In the genomic region with DNA sequence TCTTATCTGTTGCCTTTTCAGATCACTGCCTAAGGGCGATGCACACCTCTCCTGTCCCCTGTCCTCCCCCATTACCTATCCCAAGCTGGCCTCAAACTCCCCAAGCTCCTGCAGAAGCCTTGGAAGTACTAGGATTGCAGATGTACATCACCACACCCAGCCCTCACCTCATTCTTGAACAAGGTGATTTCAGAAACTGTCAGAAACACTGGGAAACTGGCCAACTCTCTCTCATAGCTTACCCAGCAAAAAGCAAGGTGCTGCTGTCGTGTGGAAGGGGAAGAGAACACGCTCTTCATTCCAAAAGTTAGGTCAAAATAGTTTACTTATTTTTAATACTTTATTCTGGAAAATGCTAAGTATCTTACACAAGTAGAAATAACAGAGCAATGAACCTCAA, we compare ENCODE assay signal across 25 mouse cellular contexts.
DNase-seq lines count a peak whose midpoint lies in the region; ATAC-seq and TF ChIP-seq lines count a peak whose summit lies in the region.
"Had no signal": no experiment of that assay in that cellular context is flagged by ENCODE, and none has a peak within 500 bp of the region (broad histone marks: within the 10 kb centered on the region; RNA-seq: fewer than 3 reads in every experiment).

No protein-coding gene starts in this region.

- no peaks in the 10 kb centered on the region for H3K36me3 ChIP-seq in stomach, embryonic 15.5 days
- H3K36me3 ChIP-seq in stomach, postnatal 0 days (ENCODE audit: control insufficient read depth, insufficient read depth, low read length) = no peaks in the 10 kb centered on the region
- H3K36me3 ChIP-seq: embryonic facial prominence, embryonic 13.5 days; heart, embryonic 13.5 days; hindbrain, embryonic 15.5 days; liver, embryonic 15.5 days had no signal

- H3K4me2 ChIP-seq in stomach, embryonic 15.5 days = no peak overlapping the region
- no peak overlapping the region for H3K4me2 ChIP-seq in stomach, postnatal 0 days (replicated peaks; ENCODE audit: low read depth)
- H3K4me2 ChIP-seq: embryonic facial prominence, embryonic 13.5 days; heart, embryonic 13.5 days; hindbrain, embryonic 15.5 days; liver, embryonic 15.5 days; lung, embryonic 14.5 days had no signal

- no peak for TF ChIP-seq EP300 in stomach, postnatal 0 days (optimal IDR thresholded peaks at IDR 0.05)

- H3K4me1 ChIP-seq in stomach, embryonic 15.5 days = peaks cover 17% of the 10 kb centered on the region
- H3K4me1 ChIP-seq in stomach, postnatal 0 days (replicated peaks; ENCODE audit: control insufficient read depth, insufficient read depth) = peaks cover 2% of the 10 kb centered on the region; the same call in 1 of the 2 replicates
- H3K4me1 ChIP-seq: hindbrain, embryonic 15.5 days; liver, embryonic 15.5 days had no signal

- peak; percentile 48 for DNase-seq in kidney, adult 11 months
- no peak for DNase-seq in kidney, adult 18-20 months
- DNase-seq in stomach, postnatal 0 days (ENCODE audit: low spot score) = no peak
- peak; percentile 69 for DNase-seq in kidney, postnatal 14 days
- no peak for DNase-seq in layer of hippocampus, postnatal 14 days (ENCODE audit: low spot score in 2 of 2)
- no peak for DNase-seq in adrenal gland, postnatal 25 days
- DNase-seq: cerebellum, adult 8-10 months; cerebellum, postnatal 36 days; gastrocnemius, adult 2 months; gastrocnemius, postnatal 36 days; heart, adult 2 months; heart, postnatal 10 days; lung, embryonic 14.5 days; lung, postnatal 14 days; midbrain, embryonic 14.5 days; thymus, adult 2 months; thymus, postnatal 36 days had no signal

- H3K27me3 ChIP-seq in stomach, embryonic 15.5 days (replicated peaks) = no peaks in the 10 kb centered on the region
- H3K27me3 ChIP-seq in stomach, postnatal 0 days (ENCODE audit: control insufficient read depth, insufficient read depth, low read length) = no peaks in the 10 kb centered on the region
- H3K27me3 ChIP-seq: heart, embryonic 13.5 days; hindbrain, embryonic 15.5 days; liver, embryonic 15.5 days had no signal

- H3K27ac ChIP-seq in stomach, embryonic 15.5 days = peak overlapping the region; percentile 83; the same call in 1 of the 2 replicates
- H3K27ac ChIP-seq in stomach, postnatal 0 days (replicated peaks) = no peak overlapping the region
- H3K27ac ChIP-seq: embryonic facial prominence, embryonic 13.5 days; gastrocnemius, adult 2 months; heart, adult 2 months; heart, embryonic 13.5 days; hindbrain, embryonic 15.5 days; liver, embryonic 15.5 days had no signal

- ATAC-seq in stomach, embryonic 15.5 days (ENCODE audit: insufficient read depth, low FRiP score, low read depth) = no peak
- ATAC-seq in stomach, postnatal 0 days (ENCODE audit: low FRiP score, low TSS enrichment) = no peak
- ATAC-seq: forebrain, embryonic 16.5 days; inflammation-experienced regulatory T-cells, adult 6 months had no signal

- H3K4me3 ChIP-seq in stomach, embryonic 15.5 days (replicated peaks) = no peak overlapping the region
- H3K4me3 ChIP-seq in stomach, postnatal 0 days (ENCODE audit: low read depth, low read length) = no peak overlapping the region
- H3K4me3 ChIP-seq: embryonic facial prominence, embryonic 13.5 days; erythroblast, embryonic 14.5 days; gastrocnemius, adult 2 months; heart, adult 2 months; heart, embryonic 13.5 days; hindbrain, embryonic 15.5 days; liver, embryonic 15.5 days had no signal

- 65% methylated on average over 3 of the region's 3 CpGs for WGBS in stomach, embryonic 15.5 days
- WGBS in stomach, postnatal 0 days = 62% methylated on average over 3 of the region's 3 CpGs

- H3K9me3 ChIP-seq in stomach, embryonic 15.5 days = no peaks in the 10 kb centered on the region
- no peaks in the 10 kb centered on the region for H3K9me3 ChIP-seq in stomach, postnatal 0 days (ENCODE audit: control insufficient read depth, low read length)
- H3K9me3 ChIP-seq: embryonic facial prominence, embryonic 13.5 days; heart, embryonic 13.5 days; hindbrain, embryonic 15.5 days; liver, embryonic 15.5 days had no signal

- no peak for TF ChIP-seq CTCF in stomach, postnatal 0 days (IDR thresholded peaks at IDR 0.05; ENCODE audit: low read depth)

- no peak overlapping the region for H3K9ac ChIP-seq in stomach, embryonic 15.5 days
- no peak overlapping the region for H3K9ac ChIP-seq in stomach, postnatal 0 days (ENCODE audit: low read length)
- H3K9ac ChIP-seq: embryonic facial prominence, embryonic 13.5 days; heart, embryonic 13.5 days; hindbrain, embryonic 15.5 days; liver, embryonic 15.5 days; lung, embryonic 14.5 days had no signal

Comparison
In these comparisons a context has a peak if more than half of its experiments do, and no peak if none do; other contexts are left out.
1. DNase-seq: peak in kidney, adult 11 months (single experiment) and kidney, postnatal 14 days (single experiment); none in kidney, adult 18-20 months (single experiment), stomach, postnatal 0 days (single experiment), layer of hippocampus, postnatal 14 days (0 of 2) and adrenal gland, postnatal 25 days (single experiment).